Mouse (Mus musculus): ENCODE results near the gene Nr1h4. TPM values are rescaled to one million over a fixed set of nuclear protein-coding genes. Genes with fewer than 3 reads are reported as not detected.

The Nr1h4 gene
- polyA plus RNA-seq, 1 experiment from 2014 or later: not detected

DNA sequence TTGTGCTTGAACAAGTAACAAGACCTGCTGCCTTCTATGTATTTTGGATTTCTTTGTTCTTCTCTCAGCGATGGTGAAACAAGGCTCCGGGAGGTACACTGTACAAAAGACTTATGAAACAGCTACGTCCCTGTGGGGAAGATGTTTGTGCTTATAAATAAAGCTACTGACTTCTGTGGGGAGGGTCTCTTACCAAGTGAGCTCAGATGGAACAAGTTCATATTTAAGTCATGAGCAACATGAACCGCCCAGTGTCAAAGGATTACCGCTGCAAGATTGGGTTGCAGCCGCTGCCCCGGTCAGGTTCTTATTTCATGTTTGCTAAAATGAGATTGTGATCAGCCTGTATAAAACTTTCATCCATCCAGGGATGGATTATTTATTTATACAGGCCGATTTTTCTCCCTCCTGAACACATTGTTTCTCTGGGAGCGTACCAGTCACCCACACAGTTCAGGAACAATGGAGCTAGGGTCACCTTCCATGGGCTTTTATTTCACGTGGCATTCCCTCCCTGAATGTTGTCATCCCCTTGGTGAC lies 51.2 kb downstream of the Nr1h4 start:
- Histone ChIP-seq H3K9ac (ENCODE audit: low read length) (no peak overlapping the region), H3K4me2 (ENCODE audit: low read depth) (no peak overlapping the region), H3K27me3 (ENCODE audit: control insufficient read depth, insufficient read depth, low read length) (0 out of 2 replicates have a peak, but pooled peaks cover 2% of the 10 kb centered on the region), H3K9me3 (ENCODE audit: control insufficient read depth, low read length) (no peaks in the 10 kb centered on the region), H3K36me3 (ENCODE audit: control insufficient read depth, insufficient read depth, low read length) (no peaks in the 10 kb centered on the region), H3K4me3 (ENCODE audit: low read depth, low read length) (no peak overlapping the region), H3K4me1 (ENCODE audit: control insufficient read depth, insufficient read depth, low read length) (peaks cover 6% of the 10 kb centered on the region), H3K27ac (ENCODE audit: low read depth, low read length) (no peak overlapping the region)
- 0 out of 2 replicates have a peak, but pooled peaks have one; percentile 62 for ATAC-seq (ENCODE audit: insufficient read depth, low FRiP score, low TSS enrichment)
- 41% methylated on average over 10 of the region's 10 CpGs for WGBS
- peak; percentile 45 for DNase-seq (ENCODE audit: low spot score)

DNA sequence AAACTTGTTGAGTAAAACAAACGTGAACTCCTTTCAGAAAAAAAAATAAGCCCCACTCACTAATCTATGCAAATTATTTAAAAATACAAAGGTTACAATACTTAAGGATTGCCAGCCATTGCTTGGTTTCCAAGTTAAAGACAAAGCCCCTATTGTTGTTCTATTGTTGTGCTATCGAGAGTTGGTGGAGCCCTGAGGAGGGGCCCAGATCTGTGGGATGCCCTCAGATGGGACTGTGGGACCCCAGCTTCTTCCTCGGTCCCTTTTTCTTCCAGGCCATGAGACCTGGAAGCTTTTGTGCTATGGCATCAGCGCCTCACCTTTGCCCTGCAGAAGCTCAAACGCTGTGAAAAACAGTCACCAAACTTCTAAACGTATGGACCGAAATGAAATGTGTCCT lies 51.7 kb downstream of the Nr1h4 start:
- H3K9ac ChIP-seq (ENCODE audit: low read length): no peak overlapping the region
- no peak for ATAC-seq (ENCODE audit: insufficient read depth, low FRiP score, low TSS enrichment)
- H3K36me3 ChIP-seq (ENCODE audit: control insufficient read depth, insufficient read depth, low read length): no peaks in the 10 kb centered on the region
- no peak overlapping the region for H3K27ac ChIP-seq (ENCODE audit: low read depth, low read length)
- no peak overlapping the region for H3K4me3 ChIP-seq (ENCODE audit: low read depth, low read length)
- H3K27me3 ChIP-seq (ENCODE audit: control insufficient read depth, insufficient read depth, low read length): 0 out of 2 replicates have a peak, but pooled peaks cover 2% of the 10 kb centered on the region
- 0 out of 2 replicates have a peak overlapping the region, but pooled peaks have one; percentile 7 for H3K4me2 ChIP-seq (ENCODE audit: low read depth)
- 38% methylated on average over 7 of the region's 7 CpGs for WGBS
- H3K9me3 ChIP-seq (ENCODE audit: control insufficient read depth, low read length): no peaks in the 10 kb centered on the region
- DNase-seq (ENCODE audit: low spot score): peak; percentile 18
- H3K4me1 ChIP-seq (ENCODE audit: control insufficient read depth, insufficient read depth, low read length): peaks cover 6% of the 10 kb centered on the region; the same call in 1 of the 2 replicates

GRCm38 (mm10) chr10:89478766-89479165 lies 54.6 kb downstream of the Nr1h4 start:
- H3K36me3 ChIP-seq (ENCODE audit: control insufficient read depth, insufficient read depth, low read length): no peaks in the 10 kb centered on the region
- no peak overlapping the region for H3K4me2 ChIP-seq (ENCODE audit: low read depth)
- no peak overlapping the region for H3K9ac ChIP-seq (ENCODE audit: low read length)
- 88% methylated on average over 8 of the region's 8 CpGs for WGBS
- DNase-seq (ENCODE audit: low spot score) (no peak), ATAC-seq (ENCODE audit: insufficient read depth, low FRiP score, low TSS enrichment) (no peak)
- peaks cover 6% of the 10 kb centered on the region; the same call in 1 of the 2 replicates for H3K4me1 ChIP-seq (ENCODE audit: control insufficient read depth, insufficient read depth, low read length)
- H3K9me3 ChIP-seq (ENCODE audit: control insufficient read depth, low read length): no peaks in the 10 kb centered on the region
- H3K27me3 ChIP-seq (ENCODE audit: control insufficient read depth, insufficient read depth, low read length): no peaks in the 10 kb centered on the region
- no peak overlapping the region for H3K4me3 ChIP-seq (ENCODE audit: low read depth, low read length)
- no peak overlapping the region for H3K27ac ChIP-seq (ENCODE audit: low read depth, low read length)

DNA sequence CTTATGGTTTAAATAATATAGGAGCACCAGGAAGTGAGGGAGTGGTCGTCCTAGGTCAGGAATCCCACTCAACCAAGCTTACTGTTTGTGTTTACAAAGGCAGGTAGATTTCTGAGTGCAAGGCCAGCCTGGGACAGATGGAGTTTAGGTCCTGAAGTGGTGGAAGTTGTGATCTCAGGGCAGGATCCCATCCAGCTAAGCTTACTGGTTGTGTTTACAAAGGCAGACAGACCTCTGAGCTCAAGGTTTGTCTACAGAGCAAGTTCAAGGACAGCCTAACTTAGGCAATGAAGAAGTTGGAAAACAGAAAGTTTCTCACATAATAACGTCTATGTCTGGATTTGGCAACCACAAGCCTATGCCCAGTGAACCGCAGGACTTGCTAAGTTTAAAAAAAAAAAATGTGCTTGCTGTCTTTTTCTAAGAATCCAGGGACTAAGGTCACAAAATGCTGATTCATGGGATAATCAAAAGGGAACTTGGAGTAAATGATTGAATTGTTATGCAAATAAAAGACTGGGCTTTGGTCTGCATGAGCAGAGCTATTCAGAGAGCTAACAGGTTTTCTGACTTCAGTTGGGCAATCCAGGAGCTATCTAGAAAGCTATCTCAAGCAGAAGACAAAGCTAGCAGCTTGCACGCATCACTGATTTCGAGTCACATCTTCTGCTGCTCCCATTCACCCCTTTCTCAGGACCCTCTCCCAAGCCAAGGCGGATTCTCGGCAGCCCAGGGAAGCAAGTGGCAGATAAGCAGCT lies 62.6 kb downstream of the Nr1h4 start:
- Histone ChIP-seq H3K9me3 (ENCODE audit: control insufficient read depth, low read length) (no peaks in the 10 kb centered on the region), H3K27me3 (ENCODE audit: control insufficient read depth, insufficient read depth, low read length) (no peaks in the 10 kb centered on the region), H3K9ac (ENCODE audit: low read length) (no peak overlapping the region), H3K4me3 (ENCODE audit: low read depth, low read length) (no peak overlapping the region), H3K27ac (ENCODE audit: low read depth, low read length) (no peak overlapping the region), H3K4me1 (ENCODE audit: control insufficient read depth, insufficient read depth, low read length) (no peaks in the 10 kb centered on the region), H3K36me3 (ENCODE audit: control insufficient read depth, insufficient read depth, low read length) (no peaks in the 10 kb centered on the region), H3K4me2 (ENCODE audit: low read depth) (no peak overlapping the region)
- DNase-seq (ENCODE audit: low spot score) (no peak), ATAC-seq (ENCODE audit: insufficient read depth, low FRiP score, low TSS enrichment) (no peak)
- WGBS: 61% methylated on average over 7 of the region's 7 CpGs

- H3K4me1 ChIP-seq (ENCODE audit: control insufficient read depth, insufficient read depth, low read length): no peaks in the 10 kb centered on the region
- 89% methylated on average over 4 of the region's 4 CpGs for WGBS
- no peak overlapping the region for H3K4me3 ChIP-seq (ENCODE audit: low read depth, low read length)
- no peak overlapping the region for H3K4me2 ChIP-seq (ENCODE audit: low read depth)
- DNase-seq (ENCODE audit: low spot score): no peak
- H3K36me3 ChIP-seq (ENCODE audit: control insufficient read depth, insufficient read depth, low read length): no peaks in the 10 kb centered on the region
- no peaks in the 10 kb centered on the region for H3K9me3 ChIP-seq (ENCODE audit: control insufficient read depth, low read length)
- no peak overlapping the region for H3K9ac ChIP-seq (ENCODE audit: low read length)
- no peak for ATAC-seq (ENCODE audit: insufficient read depth, low FRiP score, low TSS enrichment)
- H3K27ac ChIP-seq (ENCODE audit: low read depth, low read length): no peak overlapping the region
- H3K27me3 ChIP-seq (ENCODE audit: control insufficient read depth, insufficient read depth, low read length): no peaks in the 10 kb centered on the region
These were observed 68.5 kb downstream of the Nr1h4 start for GRCm38 (mm10) chr10:89464760-89465405.

GRCm38 (mm10) chr10:89462890-89463289 lies 70.5 kb downstream of the Nr1h4 start:
- no peak overlapping the region for H3K27ac ChIP-seq (ENCODE audit: low read depth, low read length)
- H3K27me3 ChIP-seq (ENCODE audit: control insufficient read depth, insufficient read depth, low read length): no peaks in the 10 kb centered on the region
- no peak overlapping the region for H3K4me3 ChIP-seq (ENCODE audit: low read depth, low read length)
- H3K4me1 ChIP-seq (ENCODE audit: control insufficient read depth, insufficient read depth, low read length): no peaks in the 10 kb centered on the region
- WGBS: 83% methylated on average over 11 of the region's 11 CpGs
- DNase-seq (ENCODE audit: low spot score) (no peak), ATAC-seq (ENCODE audit: insufficient read depth, low FRiP score, low TSS enrichment) (no peak)
- no peak overlapping the region for H3K4me2 ChIP-seq (ENCODE audit: low read depth)
- H3K9ac ChIP-seq (ENCODE audit: low read length): no peak overlapping the region
- H3K9me3 ChIP-seq (ENCODE audit: control insufficient read depth, low read length): no peaks in the 10 kb centered on the region
- H3K36me3 ChIP-seq (ENCODE audit: control insufficient read depth, insufficient read depth, low read length): no peaks in the 10 kb centered on the region

GRCm38 (mm10) chr10:89461856-89462507 lies 71.4 kb downstream of the Nr1h4 start:
- no peaks in the 10 kb centered on the region for H3K27me3 ChIP-seq (ENCODE audit: control insufficient read depth, insufficient read depth, low read length)
- no peak overlapping the region for H3K4me3 ChIP-seq (ENCODE audit: low read depth, low read length)
- DNase-seq (ENCODE audit: low spot score) (peak; percentile 84), ATAC-seq (ENCODE audit: insufficient read depth, low FRiP score, low TSS enrichment) (peak; percentile 80)
- no peaks in the 10 kb centered on the region for H3K9me3 ChIP-seq (ENCODE audit: control insufficient read depth, low read length)
- WGBS: 21% methylated on average over 14 of the region's 14 CpGs
- H3K4me1 ChIP-seq (ENCODE audit: control insufficient read depth, insufficient read depth, low read length): no peaks in the 10 kb centered on the region
- H3K27ac ChIP-seq (ENCODE audit: low read depth, low read length): no peak overlapping the region
- H3K9ac ChIP-seq (ENCODE audit: low read length): no peak overlapping the region
- H3K36me3 ChIP-seq (ENCODE audit: control insufficient read depth, insufficient read depth, low read length): no peaks in the 10 kb centered on the region
- H3K4me2 ChIP-seq (ENCODE audit: low read depth): no peak overlapping the region

DNA sequence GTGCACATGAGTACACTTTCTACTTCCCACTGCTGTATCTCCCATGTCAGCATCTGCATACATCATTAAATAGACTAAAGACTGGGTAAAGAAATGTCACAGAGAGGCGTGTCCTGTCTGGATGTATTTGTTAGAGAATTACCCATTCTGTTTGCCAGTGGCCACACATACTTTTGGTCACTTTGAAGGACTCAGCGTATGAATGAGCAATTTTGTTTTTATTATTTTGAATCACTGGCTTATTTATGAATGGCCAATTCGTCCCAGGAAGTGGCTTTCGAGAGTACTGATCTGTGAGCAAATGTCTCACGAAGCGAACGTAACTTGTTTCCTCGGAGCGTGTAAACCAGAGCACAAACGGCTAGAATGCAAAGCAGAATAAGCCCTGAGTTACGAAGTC lies 72.4 kb downstream of the Nr1h4 start:
- H3K9ac ChIP-seq (ENCODE audit: low read length): no peak overlapping the region
- no peak overlapping the region for H3K4me2 ChIP-seq (ENCODE audit: low read depth)
- no peaks in the 10 kb centered on the region for H3K36me3 ChIP-seq (ENCODE audit: control insufficient read depth, insufficient read depth, low read length)
- no peak overlapping the region for H3K4me3 ChIP-seq (ENCODE audit: low read depth, low read length)
- no peak for DNase-seq (ENCODE audit: low spot score)
- H3K27ac ChIP-seq (ENCODE audit: low read depth, low read length): no peak overlapping the region
- no peaks in the 10 kb centered on the region for H3K27me3 ChIP-seq (ENCODE audit: control insufficient read depth, insufficient read depth, low read length)
- H3K9me3 ChIP-seq (ENCODE audit: control insufficient read depth, low read length): no peaks in the 10 kb centered on the region
- no peaks in the 10 kb centered on the region for H3K4me1 ChIP-seq (ENCODE audit: control insufficient read depth, insufficient read depth, low read length)
- 79% methylated on average over 11 of the region's 11 CpGs for WGBS
- ATAC-seq (ENCODE audit: insufficient read depth, low FRiP score, low TSS enrichment): no peak
